Mouse (Mus musculus) lung, postnatal 0 days (tissue): ENCODE measurements at regions not wholly inside any gene's neighbourhood (a gene's known extent, or its start where the extent isn't known, plus 50 kb on each side); places are given as distances from the start of the nearest gene placed in this dataset.

Experiments used
- ATAC-seq: fragments of 200-750 bp; cut with Nextera tagmentation; 2 replicates; pipeline ENCODE4 v1.8.0; 2017; ENCODE audit warnings: moderate library complexity
- DNase-seq: peaks from one replicate; pipeline ENCODE4 v3.0.0-alpha.2; 2016; ENCODE audit warnings: low spot score
- H3K27ac ChIP-seq: fragments of 300-500 bp; sonication (generic); 2 replicates; pipeline ENCODE4 v1.5.1; 2014; ENCODE audit warnings: antibody characterized with exemption, mild to moderate bottlenecking, low read length, mixed read lengths
- H3K27me3 ChIP-seq: fragments of 300-500 bp; sonication (generic); replicated peaks from 2 replicates; pipeline ENCODE4 v1.6.1; 2014; ENCODE audit warnings: low read length, mixed read lengths; ENCODE audit not compliant: insufficient read depth
- H3K36me3 ChIP-seq: fragments of 300-500 bp; sonication (generic); 2 replicates; pipeline ENCODE4 v1.6.1; 2014; ENCODE audit warnings: low read length, mixed read lengths; ENCODE audit not compliant: insufficient read depth
- H3K4me1 ChIP-seq: fragments of 300-500 bp; sonication (generic); 2 replicates; pipeline ENCODE4 v1.6.1; 2014; ENCODE audit warnings: antibody characterized with exemption, low read depth, low read length, mixed read lengths; ENCODE audit not compliant: insufficient read depth
- H3K4me2 ChIP-seq: fragments of 300-500 bp; sonication (generic); replicated peaks from 2 replicates; pipeline ENCODE4 v1.6.1; 2014; ENCODE audit warnings: low read depth, mild to moderate bottlenecking, low read length, moderate library complexity, mixed read lengths
- H3K4me3 ChIP-seq: fragments of 300-500 bp; sonication (generic); 2 replicates; pipeline ENCODE4 v1.5.1; 2014; ENCODE audit warnings: low read depth, low read length
- H3K9ac ChIP-seq: fragments of 300-500 bp; sonication (generic); replicated peaks from 2 replicates; pipeline ENCODE4 v1.6.1; 2014; ENCODE audit warnings: low read depth, mild to moderate bottlenecking
- H3K9me3 ChIP-seq: fragments of 300-500 bp; sonication (generic); 2 replicates; pipeline ENCODE4 v1.6.1; 2016; ENCODE audit warnings: low read length, mixed read lengths
- CTCF ChIP-seq: IDR thresholded peaks from 2 replicates; pipeline ENCODE4 v1.5.1; 2016; ENCODE audit warnings: antibody characterized with exemption, mild to moderate bottlenecking
- EP300 ChIP-seq: IDR thresholded peaks from 2 replicates; pipeline ENCODE4 v1.6.1; 2016; ENCODE audit warnings: antibody characterized with exemption, mild to moderate bottlenecking, control low read depth
- WGBS: fragments of 180-500 bp; shearing (Covaris S2); extraction: QIAGEN DNeasy Blood & Tissue Kit; methylation state at CpG from one replicate; pipeline ENCODE4 v1.1.7; 2014; 5-methylcytosine and 5-hydroxymethylcytosine counted together

GRCm38 (mm10) chr13:44502612-44503256 is 226.5 kb upstream of the Jarid2 start:
- DNase-seq (no peak), ATAC-seq (no peak)
- H3K27ac ChIP-seq: no peak overlapping the region
- no peaks in the 10 kb centered on the region for H3K9me3 ChIP-seq
- H3K27me3 ChIP-seq: no peaks in the 10 kb centered on the region
- H3K4me3 ChIP-seq: no peak overlapping the region
- H3K36me3 ChIP-seq: no peaks in the 10 kb centered on the region
- TF ChIP-seq CTCF: no peak
- TF ChIP-seq EP300: no peak
- H3K4me2 ChIP-seq: no peak overlapping the region
- peaks cover 3% of the 10 kb centered on the region; the same call in 1 of the 2 replicates for H3K4me1 ChIP-seq
- 34% methylated on average over 10 of the region's 10 CpGs for WGBS
- H3K9ac ChIP-seq: no peak overlapping the region

GRCm38 (mm10) chr13:44503257-44503950 is 225.9 kb upstream of the Jarid2 start:
- H3K4me2 ChIP-seq: no peak overlapping the region
- peak; percentile 24 for DNase-seq
- peaks cover 3% of the 10 kb centered on the region; the same call in 1 of the 2 replicates for H3K4me1 ChIP-seq
- no peak overlapping the region for H3K9ac ChIP-seq
- no peak overlapping the region for H3K27ac ChIP-seq
- no peaks in the 10 kb centered on the region for H3K9me3 ChIP-seq
- WGBS: 73% methylated on average over 15 of the region's 15 CpGs
- no peaks in the 10 kb centered on the region for H3K36me3 ChIP-seq
- no peaks in the 10 kb centered on the region for H3K27me3 ChIP-seq
- TF ChIP-seq CTCF: no peak
- TF ChIP-seq EP300: no peak
- no peak for ATAC-seq
- H3K4me3 ChIP-seq: no peak overlapping the region

- WGBS: 67% methylated on average over 6 of the region's 6 CpGs
- no peaks in the 10 kb centered on the region for H3K27me3 ChIP-seq
- H3K4me2 ChIP-seq: no peak overlapping the region
These were observed 224.8 kb upstream of the Jarid2 start for GRCm38 (mm10) chr13:44504455-44504854.

GRCm38 (mm10) chr13:44506975-44507374 is 222.3 kb upstream of the Jarid2 start:
- H3K36me3 ChIP-seq: no peaks in the 10 kb centered on the region
- no peak overlapping the region for H3K27ac ChIP-seq
- ATAC-seq (peak; percentile 85), DNase-seq (peak; percentile 72)
- no peak overlapping the region for H3K4me3 ChIP-seq
- no peaks in the 10 kb centered on the region for H3K27me3 ChIP-seq
- peaks cover 3% of the 10 kb centered on the region; the same call in 1 of the 2 replicates for H3K4me1 ChIP-seq
- no peak overlapping the region for H3K9ac ChIP-seq
- WGBS: 28% methylated on average over 5 of the region's 5 CpGs
- TF ChIP-seq EP300 (peak; percentile 58; the same call in 1 of the 2 replicates), CTCF (no peak)
- no peaks in the 10 kb centered on the region for H3K9me3 ChIP-seq
- no peak overlapping the region for H3K4me2 ChIP-seq

More at GRCm38 (mm10) chr13:44504455-44504854, 224.8 kb upstream of the Jarid2 start:
- TF ChIP-seq EP300 (no peak), CTCF (no peak)
- DNase-seq: peak; percentile 39
- Histone ChIP-seq H3K4me1 (peaks cover 3% of the 10 kb centered on the region; the same call in 1 of the 2 replicates), H3K9me3 (no peaks in the 10 kb centered on the region), H3K4me3 (no peak overlapping the region), H3K36me3 (no peaks in the 10 kb centered on the region), H3K9ac (no peak overlapping the region), H3K27ac (no peak overlapping the region)
- no peak for ATAC-seq

GRCm38 (mm10) chr13:44509526-44510159 is 219.6 kb upstream of the Jarid2 start:
- Histone ChIP-seq H3K27ac (no peak overlapping the region), H3K9me3 (no peaks in the 10 kb centered on the region), H3K9ac (no peak overlapping the region), H3K4me3 (no peak overlapping the region), H3K4me1 (peaks cover 3% of the 10 kb centered on the region; the same call in 1 of the 2 replicates), H3K27me3 (no peaks in the 10 kb centered on the region), H3K36me3 (no peaks in the 10 kb centered on the region), H3K4me2 (no peak overlapping the region)
- 43% methylated on average over 11 of the region's 11 CpGs for WGBS
- no peak for DNase-seq
- TF ChIP-seq CTCF: no peak
- TF ChIP-seq EP300: no peak
- ATAC-seq: no peak
